Mouse (Mus musculus) cerebellum, adult 18-20 months (tissue): ENCODE measurements at regions not wholly inside any gene's neighbourhood (a gene's known extent, or its start where the extent isn't known, plus 50 kb on each side); places are given as distances from the start of the nearest gene placed in this dataset.

Source experiments
- DNase-seq, 2 experiments: peaks; one replicate each; pipeline ENCODE4 v3.0.0; 2021

DNA sequence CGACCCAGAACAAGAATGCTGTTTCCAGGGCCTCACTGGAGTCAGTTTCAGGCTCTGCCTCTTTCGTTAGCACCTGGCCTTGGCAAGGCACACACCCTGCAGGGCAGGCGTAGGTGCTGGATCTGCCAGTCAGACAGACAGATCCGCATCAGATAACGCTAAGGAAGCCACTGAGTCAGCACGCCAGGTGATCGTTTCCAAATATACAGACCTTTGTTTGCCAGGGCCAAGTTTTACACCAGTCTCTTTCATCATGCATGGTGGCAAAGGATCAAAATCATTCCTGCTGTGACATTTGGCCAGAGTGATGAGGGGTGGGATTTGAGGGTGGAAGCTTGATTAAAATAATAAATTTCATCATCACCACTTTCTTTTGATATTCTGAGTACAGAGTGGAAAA is 411.0 kb downstream of the Ofcc1 start:
- DNase-seq, result no peak

DNA sequence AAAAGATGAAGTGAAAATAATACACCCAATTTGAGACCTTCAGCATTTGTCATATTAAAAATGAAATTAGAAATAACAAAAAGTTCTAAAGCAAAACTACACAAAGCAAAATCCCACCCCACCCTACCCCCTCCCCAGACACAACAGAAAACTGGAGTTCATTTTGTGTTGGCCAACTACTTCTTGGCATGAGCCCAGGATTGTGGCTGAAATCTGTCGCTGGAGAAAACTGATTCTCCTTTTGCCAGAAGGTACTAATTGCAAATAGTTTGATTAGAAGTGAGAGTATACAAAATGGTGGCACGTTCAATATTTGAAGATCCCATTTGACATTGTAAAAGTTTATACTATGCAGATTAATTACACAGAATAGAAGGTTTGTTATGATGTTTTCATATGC is 426.0 kb downstream of the Ofcc1 start:
- peak in 1 of 2 experiments; percentile 2 for DNase-seq

DNA sequence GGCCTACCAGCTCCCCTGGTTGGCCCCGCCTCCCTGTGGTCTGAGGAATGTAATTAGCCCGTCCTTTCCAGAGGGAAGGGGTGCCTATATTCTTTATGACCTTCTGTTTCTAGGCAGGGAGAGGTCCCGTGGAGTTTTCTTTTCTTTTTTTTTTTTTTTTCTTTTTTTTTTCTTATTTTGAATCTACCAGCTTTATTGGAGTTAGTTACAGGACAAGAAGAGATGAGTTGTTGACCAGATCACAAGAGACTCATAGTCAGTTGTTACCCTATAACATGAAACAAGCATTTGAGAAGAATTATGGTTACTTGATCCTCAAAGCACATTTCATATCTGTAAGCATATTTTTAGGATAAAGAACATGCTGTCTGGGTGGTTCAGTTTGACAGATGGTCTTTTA is 429.8 kb downstream of the Ofcc1 start:
- no peak for DNase-seq

DNA sequence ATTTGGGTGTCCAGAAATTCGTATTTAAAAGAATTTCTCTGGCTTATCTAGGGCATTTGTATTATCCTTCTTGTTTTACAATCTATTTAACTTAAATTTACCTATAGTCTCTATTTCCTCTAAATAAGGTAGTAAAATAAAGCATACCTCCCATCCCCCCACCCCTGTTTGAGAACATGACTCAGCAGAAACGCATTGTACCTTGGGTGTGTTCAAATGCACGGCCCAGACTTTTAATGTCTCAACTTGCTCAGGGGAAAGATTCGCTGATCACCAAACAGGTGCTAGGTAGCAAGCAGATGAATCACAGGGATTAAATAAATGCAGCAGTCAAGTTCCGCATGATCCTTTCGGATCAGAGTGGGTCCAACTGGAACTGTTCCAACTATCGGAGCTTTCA is 432.7 kb downstream of the Ofcc1 start:
- no peak for DNase-seq

DNA sequence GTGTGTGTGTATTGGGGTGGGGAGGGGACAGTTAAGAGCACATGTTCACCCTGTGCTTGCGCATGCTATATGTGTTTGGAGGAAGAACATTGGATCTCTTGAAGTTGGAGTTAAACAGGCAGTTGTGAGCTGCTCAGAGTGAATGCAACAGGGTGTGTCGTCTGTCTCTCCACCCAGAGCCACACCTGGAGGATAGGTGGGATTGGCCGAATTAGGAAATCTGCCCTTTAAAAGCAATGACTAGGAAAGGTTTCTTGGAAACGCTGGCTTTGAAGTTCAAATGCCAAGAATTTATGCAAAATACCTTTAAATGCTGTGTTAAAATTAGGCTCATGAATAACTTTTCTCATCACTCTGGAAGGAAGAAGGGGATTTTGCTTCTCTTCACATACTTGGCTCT is 436.9 kb downstream of the Ofcc1 start:
- no peak for DNase-seq

DNA sequence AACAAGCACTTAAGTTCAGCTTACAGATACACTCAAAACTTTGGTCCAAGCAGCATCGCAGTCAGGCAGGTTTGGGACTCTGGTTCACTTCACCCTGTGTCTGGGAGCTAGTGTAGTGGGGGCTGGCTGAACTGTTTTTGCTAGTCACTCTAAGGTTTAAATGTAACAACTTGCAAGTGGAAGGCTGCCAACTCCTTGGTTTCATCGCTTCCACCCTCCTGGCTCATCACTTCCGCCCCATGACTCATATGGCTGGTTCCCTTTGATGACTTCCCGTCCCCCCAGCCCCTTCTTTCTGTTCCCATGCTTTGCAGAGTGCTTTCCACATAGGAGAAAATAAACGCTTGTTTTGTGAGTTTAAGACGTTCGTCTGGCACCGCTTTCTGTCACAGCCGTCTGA is 438.1 kb downstream of the Ofcc1 start:
- DNase-seq, result no peak

DNA sequence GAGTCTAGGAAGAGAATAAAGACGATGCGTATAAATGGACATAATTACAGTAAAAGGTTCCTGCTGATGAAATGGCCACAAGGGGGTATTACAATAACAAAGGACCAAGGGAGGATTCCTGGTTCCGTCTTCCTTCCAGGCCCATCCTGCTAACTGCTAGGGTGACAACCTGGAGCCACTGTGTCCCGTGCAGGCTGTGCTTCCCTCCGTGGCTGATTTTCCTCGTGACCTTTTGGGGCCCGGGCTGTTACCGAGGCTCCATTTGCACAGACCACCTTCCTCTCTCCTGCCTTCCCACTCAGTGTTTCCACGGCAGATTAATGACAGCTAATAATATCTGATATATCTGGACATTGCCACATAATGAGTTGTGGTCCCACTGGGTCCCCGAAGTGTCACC is 453.5 kb downstream of the Ofcc1 start:
- no peak for DNase-seq

DNA sequence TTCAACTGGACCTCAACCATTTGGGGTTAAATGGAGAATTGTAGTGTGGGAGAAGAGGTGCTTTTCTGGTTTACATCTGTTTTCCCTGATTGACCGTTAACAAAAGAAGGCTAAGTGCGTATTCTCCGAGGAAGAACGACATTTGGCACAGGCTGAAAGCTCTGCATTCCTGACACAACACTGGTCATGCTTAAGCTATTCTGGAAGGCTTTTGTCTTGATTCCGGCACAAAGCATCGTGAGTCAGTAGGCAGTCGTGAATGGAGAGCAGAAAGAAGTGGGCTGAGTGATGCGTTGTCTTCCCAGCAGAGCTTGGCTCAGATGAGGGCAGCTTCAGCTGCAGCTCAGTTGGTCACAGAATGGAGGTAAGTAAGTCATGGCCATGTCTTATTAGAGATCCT is 457.0 kb downstream of the Ofcc1 start:
- DNase-seq, result no peak

DNA sequence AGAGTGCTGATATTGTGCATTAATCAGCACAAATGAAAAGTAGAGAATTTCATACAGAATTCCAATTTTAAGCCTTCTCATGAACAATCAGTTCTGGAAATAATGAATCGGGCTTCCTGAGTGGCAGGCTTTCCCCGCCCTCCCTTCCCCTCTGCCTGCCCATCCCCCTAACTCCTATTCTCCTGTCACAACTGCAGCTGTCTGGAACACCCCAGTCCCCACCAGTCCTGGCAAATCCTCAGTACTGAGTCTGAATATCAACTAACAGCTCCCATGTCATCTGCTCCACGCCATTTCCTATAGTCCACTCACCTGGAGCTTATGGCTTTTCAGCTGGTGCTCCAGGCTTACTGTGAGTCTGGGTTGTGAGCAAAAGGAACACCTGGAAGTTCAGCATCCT is 457.9 kb downstream of the Ofcc1 start:
- DNase-seq, result no peak

DNA sequence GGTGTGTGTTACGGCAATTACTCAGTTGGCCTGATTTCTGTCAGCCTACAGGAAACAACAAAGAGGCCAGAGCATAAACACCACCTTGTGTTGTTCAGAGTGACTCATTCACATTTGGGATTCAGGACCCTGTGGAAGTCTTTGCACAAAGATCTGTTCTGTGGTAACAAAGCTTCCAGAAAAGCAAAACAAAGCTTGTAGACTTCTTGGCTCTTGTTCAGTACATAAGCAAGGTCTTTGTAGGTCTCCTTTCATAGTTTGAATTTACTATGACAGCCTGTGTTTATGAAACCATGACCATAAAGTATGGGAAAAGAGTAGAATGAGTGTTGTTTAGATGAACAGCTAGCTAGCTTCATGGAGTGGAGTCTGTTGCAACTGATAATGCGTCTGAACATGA is 461.9 kb downstream of the Ofcc1 start:
- DNase-seq, result no peak

DNA sequence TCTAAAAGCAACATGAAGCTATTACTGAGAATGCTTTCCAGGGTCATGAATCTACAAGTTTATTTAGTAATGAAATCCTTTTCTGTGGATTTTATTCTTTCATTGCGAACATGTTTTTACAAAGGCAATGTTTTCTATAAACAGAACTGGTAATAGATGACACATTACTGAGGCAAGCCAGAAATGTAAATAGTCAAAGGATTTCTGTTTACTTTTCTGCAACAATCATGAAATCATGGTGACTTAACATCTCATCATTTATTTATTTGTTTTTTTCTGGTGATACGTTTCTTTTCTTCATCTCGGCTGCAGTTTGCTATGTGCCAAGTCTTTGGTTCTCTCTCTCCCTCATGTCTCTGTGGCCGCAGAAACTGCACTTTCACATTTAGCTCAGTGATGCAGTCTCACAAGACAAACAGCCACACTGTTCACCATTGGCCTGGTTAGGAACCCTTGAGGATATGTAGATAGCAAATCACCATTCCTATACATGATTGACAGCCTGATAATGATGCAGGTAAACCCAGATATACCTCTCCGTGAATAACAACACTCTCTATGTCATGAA is 462.8 kb downstream of the Ofcc1 start:
- DNase-seq, result no peak

DNA sequence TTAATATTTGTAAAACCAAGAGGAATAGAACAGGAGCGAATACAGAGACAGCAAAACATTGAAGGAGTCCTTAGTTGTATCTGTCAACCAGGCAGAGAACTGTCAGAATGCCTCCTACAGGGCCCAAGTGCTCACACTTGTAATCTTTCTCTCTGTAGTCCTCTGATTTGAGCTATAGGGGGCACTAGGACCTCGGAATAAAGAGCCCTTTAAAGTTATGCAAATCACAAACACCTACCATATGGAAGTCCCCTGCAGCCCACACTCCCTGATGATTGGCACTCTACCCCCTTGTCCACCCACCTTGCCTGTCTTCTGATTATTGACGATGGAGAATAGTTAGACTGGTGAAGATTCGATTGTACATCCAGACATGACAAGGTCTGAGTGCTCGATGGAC is 467.1 kb downstream of the Ofcc1 start:
- peak in 1 of 2 experiments; percentile 11 for DNase-seq

DNA sequence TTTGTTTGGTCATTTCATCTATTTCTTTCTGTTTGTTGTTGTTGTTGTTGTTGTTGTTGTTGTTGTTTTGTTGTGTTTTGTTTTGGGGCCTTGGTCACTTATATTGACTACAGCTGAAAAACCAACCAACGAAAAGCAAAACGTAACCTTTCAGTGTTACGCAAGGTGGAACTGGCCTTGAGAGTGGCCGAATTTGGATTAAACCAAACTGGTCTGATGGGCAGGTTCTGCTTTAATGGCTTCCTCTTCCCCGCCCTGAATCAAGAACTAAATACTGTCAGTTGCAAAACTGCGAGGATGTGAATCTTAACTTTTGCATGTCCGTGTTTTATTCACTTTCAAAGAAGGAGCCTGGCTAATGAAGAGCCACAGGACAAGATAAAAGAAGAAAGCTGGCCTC is 480.2 kb downstream of the Ofcc1 start:
- no peak for DNase-seq

DNA sequence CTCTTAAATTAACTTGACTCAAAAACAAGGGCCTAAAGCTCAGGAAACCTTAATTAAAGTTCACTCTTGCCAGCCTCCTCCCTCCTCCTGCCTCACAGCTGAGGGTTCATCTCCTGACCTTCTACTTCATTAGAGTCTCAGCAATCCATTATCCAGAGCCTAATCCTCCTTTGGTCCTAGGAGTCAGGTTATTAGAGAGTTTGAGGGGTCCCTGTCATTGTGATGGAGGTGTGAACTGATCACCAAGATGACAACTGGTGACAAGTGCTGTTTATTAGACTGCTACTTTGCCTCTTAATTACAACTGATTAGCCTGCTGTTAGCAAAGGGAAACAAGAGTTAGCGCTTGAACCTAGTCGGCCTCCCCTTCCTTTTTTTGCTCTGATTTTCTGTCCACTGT is 481.1 kb downstream of the Ofcc1 start:
- DNase-seq, result no peak

DNA sequence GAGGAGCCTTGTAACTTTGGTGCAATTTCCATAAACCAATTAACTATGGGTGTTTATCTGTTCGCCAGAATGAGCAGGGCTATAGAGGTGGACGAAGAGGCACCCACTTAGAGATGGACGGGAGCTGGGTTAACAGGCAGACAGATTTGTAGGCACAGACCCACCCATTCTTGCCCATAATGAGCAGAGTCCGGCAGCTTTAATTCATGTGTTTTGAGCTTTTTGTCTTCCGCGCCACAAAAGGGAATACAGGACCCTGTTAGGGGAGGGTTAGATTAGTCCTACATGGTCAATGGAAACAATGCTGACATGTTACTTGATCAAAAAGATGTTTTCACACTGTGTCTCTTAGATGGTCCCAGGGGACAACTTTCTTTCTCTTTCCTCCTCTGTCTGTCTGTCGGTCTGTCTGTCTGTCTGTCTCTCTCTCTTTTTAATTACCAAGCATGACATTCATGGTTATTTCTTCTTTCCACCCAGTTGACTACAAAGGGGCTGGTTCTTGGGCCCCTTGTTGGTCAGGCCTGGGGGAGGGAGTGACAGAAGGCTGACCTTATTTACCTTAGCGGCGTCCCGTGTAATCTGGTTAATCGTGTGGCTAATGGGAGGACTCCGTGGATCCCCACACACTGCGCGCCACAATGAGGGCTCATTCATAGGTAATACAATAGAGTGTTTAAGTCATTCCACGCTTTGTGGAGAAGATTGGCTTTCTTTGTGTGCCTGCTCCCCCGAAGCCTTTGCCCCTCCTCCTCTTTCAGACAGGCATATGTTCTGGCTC is 483.7 kb downstream of the Ofcc1 start:
- no peak for DNase-seq

DNA sequence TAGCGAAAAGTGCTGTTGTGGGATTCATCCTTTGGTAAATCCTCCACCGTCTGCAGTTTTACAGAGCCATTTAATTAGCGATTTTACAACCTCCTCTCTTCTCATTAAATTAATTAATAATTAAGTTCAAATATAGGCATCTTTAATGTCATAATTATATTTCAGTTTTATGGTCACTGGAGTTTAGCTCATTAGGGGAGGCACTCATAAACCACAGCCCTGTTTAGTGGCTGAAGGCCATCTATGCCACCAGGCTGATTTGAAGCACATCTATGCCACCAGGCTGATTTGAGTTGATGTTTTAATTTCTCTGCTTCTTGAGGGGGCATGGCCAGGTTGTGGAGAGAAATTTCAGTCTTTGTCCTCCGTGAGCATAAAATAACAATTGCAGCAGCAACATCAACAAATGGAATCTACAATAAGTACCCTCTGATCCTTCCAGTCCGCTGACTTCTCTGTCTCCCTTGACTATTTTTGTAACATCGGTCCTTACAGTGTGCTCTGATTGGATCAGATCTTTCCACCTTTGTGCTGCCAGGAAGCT is 508.9 kb downstream of the Ofcc1 start:
- DNase-seq, result no peak

DNA sequence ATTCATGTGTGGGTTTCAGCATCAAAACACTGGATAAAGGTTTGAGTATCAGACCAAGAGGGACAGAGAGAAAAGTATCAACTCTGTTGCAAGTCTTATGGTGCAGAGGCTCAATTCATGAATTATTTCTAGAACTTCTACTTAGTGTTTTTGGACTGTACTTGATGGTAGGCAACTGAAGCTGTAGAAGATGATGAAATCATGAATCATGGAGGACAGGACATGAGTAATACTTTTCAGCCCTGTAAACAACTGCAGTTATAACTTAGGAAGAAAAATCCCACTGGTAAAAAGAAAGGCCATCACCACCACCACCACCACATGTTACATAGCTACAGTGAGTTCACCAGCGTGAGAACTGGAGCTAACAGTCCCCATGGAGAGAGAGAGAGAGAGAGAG is 511.9 kb downstream of the Ofcc1 start:
- no peak for DNase-seq

DNA sequence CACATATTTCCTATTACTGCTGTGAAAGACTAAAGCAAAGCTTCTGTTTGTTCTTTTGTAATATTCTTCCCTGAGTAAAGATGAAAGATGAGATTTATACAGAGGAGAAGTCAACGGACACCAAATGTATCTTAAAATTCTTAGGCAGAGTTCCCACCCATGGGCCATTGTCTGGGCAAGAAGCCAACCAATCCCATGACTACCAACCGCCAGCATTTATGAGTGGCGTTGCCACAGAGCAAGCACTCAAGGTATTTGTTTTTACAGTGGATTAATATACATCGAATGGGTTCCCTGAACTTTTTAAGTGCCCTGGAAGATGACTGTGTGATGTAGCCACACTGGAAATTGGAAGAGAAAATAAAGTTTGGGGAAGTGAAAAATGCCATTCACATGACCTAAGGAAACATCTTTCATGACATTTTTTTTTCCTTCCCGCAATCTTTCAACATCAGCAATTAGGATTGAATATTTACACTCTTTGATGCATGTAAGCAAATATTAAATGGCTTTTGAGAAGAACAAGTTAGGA is 525.1 kb downstream of the Ofcc1 start:
- DNase-seq, result no peak

DNA sequence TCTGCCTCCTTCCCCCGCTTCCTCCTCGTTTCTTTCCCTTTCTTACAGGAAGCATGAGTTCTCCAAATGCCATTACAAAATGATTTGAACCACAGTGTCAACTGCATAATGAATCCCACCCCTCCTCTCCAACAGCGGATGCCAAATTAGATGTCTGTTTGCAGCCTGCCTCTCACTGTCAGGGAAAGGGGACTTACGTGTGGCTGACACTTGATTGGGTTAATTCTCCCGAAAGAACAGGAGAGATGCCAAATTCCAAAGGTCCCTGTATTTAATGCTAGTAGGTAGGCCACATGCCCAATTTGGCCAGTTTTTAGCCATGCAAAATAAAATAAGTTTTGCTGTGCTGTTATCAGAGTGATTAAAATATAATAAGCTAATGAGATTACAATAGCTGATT is 525.9 kb downstream of the Ofcc1 start:
- DNase-seq, result no peak

DNA sequence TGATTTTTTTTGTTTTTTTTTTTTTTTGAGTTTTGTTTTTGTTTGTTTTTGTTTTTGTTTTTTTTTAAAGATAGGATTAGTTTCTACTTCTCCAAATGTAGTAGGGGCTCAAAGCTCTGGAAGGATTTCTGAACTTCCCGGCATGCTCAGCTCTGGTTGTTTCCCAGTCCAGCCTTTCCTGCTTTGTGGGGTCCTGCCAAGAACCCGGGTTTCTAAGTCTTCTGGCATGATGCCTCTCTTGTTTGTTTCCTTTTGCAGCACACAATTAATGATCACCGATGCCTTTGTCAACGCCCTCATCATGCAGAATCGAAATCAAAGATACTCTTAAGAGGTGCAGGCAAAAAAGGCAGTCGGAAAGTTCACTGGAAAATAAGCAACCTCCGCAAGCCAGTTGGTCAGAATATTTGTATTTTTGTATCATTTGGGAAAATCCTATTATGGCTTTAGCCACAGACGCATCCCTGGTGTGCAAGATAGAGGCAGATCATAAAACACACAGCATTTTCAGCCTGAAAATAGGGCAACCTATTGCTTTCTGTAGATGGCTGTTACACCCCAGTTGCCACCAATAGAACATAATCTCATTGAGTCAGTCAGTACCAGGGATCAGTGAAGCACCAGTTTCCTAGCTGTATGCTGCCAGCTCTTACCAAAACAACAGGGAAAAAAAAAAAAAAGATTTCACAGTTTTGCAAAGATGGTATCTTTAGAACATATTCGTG is 526.6 kb downstream of the Ofcc1 start:
- peak in 1 of 2 experiments; percentile 5 for DNase-seq

DNA sequence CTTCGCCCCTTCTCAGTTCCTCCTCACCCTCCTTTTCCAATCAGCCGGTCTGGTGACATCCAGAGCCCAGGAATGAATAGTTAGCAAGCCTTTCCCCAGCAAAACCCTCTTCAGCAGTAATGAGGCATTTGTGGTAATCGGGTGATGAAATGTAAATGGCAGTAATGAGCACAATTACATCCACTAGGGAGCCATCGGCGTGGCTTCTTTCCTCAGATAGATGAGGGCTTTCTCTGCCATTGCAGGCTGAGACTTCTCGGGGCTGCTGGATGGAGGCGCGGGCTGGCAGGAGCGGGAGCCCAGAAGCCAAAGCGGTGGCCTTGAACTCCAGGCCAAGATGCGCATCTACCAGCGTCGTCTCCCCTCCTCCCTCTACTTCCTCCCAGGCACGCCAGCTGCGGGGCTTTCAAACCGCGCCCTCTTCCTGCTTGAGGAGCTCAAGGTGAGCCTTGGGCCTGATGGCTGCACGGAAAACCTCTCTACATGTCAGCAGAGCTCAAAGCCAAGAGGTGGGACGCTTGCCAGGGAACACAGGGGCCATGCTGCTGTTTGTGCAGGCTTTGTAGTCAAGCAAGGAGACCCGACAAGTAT is 537.2 kb downstream of the Ofcc1 start:
- peak; percentile 13 to 33 for DNase-seq

DNA sequence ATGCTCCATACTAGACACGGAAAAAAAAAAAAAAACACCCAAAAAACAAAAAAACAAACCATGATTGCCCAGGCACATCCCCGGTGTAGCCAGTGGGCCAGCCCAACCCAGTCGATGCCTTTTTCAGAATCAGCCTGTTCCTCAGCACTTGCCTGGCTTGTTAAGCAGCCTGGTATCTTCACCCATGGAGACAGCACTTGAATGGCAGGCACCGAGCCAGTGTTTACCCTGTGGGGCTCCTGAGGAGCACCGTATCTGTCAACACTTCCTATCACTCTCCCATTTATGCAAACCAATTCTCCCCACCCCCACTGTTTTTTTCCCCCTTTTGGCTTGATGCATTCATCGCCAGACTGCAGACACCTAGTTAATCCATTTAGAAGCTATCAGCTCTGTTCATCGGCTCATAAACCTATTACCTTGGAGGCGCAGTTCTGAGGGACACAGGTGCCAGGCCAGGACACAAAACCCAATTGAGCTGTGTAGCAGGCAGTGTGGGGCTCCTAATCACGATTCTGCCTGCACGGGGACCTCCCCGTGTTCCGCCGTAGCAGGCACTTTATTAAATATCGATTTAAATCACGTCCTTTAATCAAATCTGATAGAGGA is 537.8 kb downstream of the Ofcc1 start:
- peak; percentile 28 to 36 for DNase-seq

DNA sequence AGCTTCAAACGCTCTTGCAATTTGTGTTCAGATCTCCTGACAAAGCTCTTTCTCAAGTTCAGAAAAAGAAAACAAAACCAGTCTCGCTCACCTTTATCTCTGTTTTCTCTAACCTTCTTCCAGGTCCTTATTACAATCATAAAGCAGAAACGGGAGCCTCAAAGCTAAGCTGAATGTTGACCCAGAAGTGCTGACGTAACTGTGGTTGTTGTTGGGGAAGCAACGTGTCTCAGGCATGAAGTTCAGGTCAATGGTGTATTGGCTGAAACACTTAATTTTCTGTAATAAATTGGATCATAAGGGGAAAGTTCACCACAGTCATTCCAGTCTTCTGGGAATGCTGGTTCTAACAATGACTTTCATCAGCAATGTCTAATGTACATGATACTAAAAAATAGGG is 586.7 kb downstream of the Ofcc1 start:
- DNase-seq, result no peak
